Mouse (Mus musculus) megakaryocyte, embryonic 14.5 days (primary cell): ENCODE measurements around the gene Mylpf.

ENCODE experiments used
- FLI1 ChIP-seq: IDR thresholded peaks from 2 replicates; pipeline ENCODE4 v1.6.1; 2012; ENCODE audit warnings: low read length, inconsistent platforms, mixed read lengths
- GATA1 ChIP-seq: IDR thresholded peaks from 3 replicates; pipeline ENCODE4 v1.6.1; 2012; ENCODE audit warnings: mixed read lengths, low read length, inconsistent platforms, borderline replicate concordance

- TF ChIP-seq GATA1 (no peak), FLI1 (no peak)
Observed at GRCm38 (mm10) chr7:127194011-127194632, 14.6 kb upstream of the Mylpf start.
